Mouse (Mus musculus) frontal cortex, adult (tissue): ENCODE data around the gene Sec22b.

ENCODE experiments used
- ATAC-seq: cut with Nextera tagmentation; 2 replicates; pipeline ENCODE4 v1.9.2; 2017; ENCODE audit warnings: mild to moderate bottlenecking, moderate library complexity, mixed read lengths; ENCODE audit not compliant: low TSS enrichment

Gene Sec22b

GRCm38 (mm10) chr3:97909737-97910136 is 8.7 kb downstream of the Sec22b start:
- peak; percentile 81 for ATAC-seq

GRCm38 (mm10) chr3:97911093-97911492 is 10.1 kb downstream of the Sec22b start:
- peak; percentile 66 for ATAC-seq

- no peak for ATAC-seq
Measured at GRCm38 (mm10) chr3:97915081-97915480, 14.1 kb downstream of the Sec22b start.

- no peak for ATAC-seq
Measured at GRCm38 (mm10) chr3:97918885-97919550, 18.0 kb downstream of the Sec22b start.

- ATAC-seq, result peak; percentile 85
Measured at GRCm38 (mm10) chr3:97925246-97925645, 24.3 kb downstream of the Sec22b start.

- ATAC-seq, result no peak
Measured at GRCm38 (mm10) chr3:97927322-97927721, 26.3 kb downstream of the Sec22b start.

GRCm38 (mm10) chr3:97928968-97929858 is 28.2 kb downstream of the Sec22b start:
- peak; percentile 71 for ATAC-seq

GRCm38 (mm10) chr3:97930141-97930786 is 29.3 kb downstream of the Sec22b start:
- ATAC-seq, result no peak

- ATAC-seq, result no peak
Measured at GRCm38 (mm10) chr3:97930787-97931158, 29.8 kb downstream of the Sec22b start.

- peak; percentile 86 for ATAC-seq
Measured at GRCm38 (mm10) chr3:97931310-97931885, 30.4 kb downstream of the Sec22b start.

- ATAC-seq, result no peak
Measured at GRCm38 (mm10) chr3:97932131-97932530, 31.1 kb downstream of the Sec22b start.

GRCm38 (mm10) chr3:97932771-97933170 is 31.8 kb downstream of the Sec22b start:
- ATAC-seq, result no peak

- no peak for ATAC-seq
Measured at GRCm38 (mm10) chr3:97933251-97933650, 32.3 kb downstream of the Sec22b start.

- no peak for ATAC-seq
Measured at GRCm38 (mm10) chr3:97933811-97934210, 32.8 kb downstream of the Sec22b start.

- ATAC-seq, result no peak
Measured at GRCm38 (mm10) chr3:97934331-97935300, 33.6 kb downstream of the Sec22b start.

GRCm38 (mm10) chr3:97937068-97937944 is 36.3 kb downstream of the Sec22b start:
- ATAC-seq, result no peak

- ATAC-seq, result no peak
Measured at GRCm38 (mm10) chr3:97937945-97938266, 36.9 kb downstream of the Sec22b start.

- ATAC-seq, result no peak
Measured at GRCm38 (mm10) chr3:97938814-97939526, 38.0 kb downstream of the Sec22b start.
